In genomic region chr5:89846551-89846950, GRCm38 (mm10) we compare ENCODE assay signal across 13 mouse cellular contexts. TPM values are rescaled to one million over a fixed set of nuclear protein-coding genes. Genes with fewer than 3 reads are reported as not detected.
A peak's percentile ranks its signal among the peaks of the same experiment; 100 is the strongest.
DNase-seq lines count a peak whose midpoint lies in the region; ATAC-seq lines count a peak whose summit lies in the region.
"Had no signal": no experiment of that assay in that cellular context is flagged by ENCODE, and none has a peak within 500 bp of the region (broad histone marks: within the 10 kb centered on the region; RNA-seq: fewer than 3 reads in every experiment).

No protein-coding gene starts in this region.

- ATAC-seq in erythroid progenitor cell, adult 5-6 weeks (replicated peaks; ENCODE audit: low FRiP score, poor library complexity, severe bottlenecking), result no peak
- ATAC-seq: lung, postnatal 0 days had no signal

- DNase-seq in layer of hippocampus, adult 18-20 months (ENCODE audit: low spot score in 2 of 2), result peak; percentile 23 to 69
- no peak for DNase-seq in layer of hippocampus, postnatal 25 days (ENCODE audit: extremely low spot score in 1 of 2, low spot score in 1 of 2)
- peak; percentile 11 for DNase-seq in right cerebral cortex, postnatal 14 days
- no peak for DNase-seq in right cerebral cortex, postnatal 4 days
- peak; percentile 40 for DNase-seq in layer of hippocampus, adult 9-10 months (ENCODE audit: low spot score)
- DNase-seq in urinary bladder, postnatal 14 days (ENCODE audit: low spot score), result no peak
- DNase-seq: adrenal gland, postnatal 36 days; cerebellum, adult 11 months; cerebellum, postnatal 36 days; kidney, adult 2 months; liver, embryonic 13.5 days had no signal

RNA-seq across cellular contexts. Expression of gene Adamts3, which starts 36.6 kb away (rescaled TPM):
- total RNA-seq in layer of hippocampus, adult 18-20 months (2021), result 10 to 100 TPM; 18.9 to 20.1 TPM
- 10 to 100 TPM; 28.9 to 40.2 TPM for total RNA-seq in layer of hippocampus, postnatal 25 days (2021)
- total RNA-seq in erythroid progenitor cell, adult 5-6 weeks (2015; ENCODE audit: low replicate concordance), result 0.72 TPM in 1 of 2 replicates, not detected in the other
- not detected in 2 replicates for total RNA-seq in erythroid progenitor cell, adult 5-6 weeks (2017; ENCODE audit: low replicate concordance)

Comparison
In these comparisons a context has a peak if more than half of its experiments do, and no peak if none do; other contexts are left out.
1. DNase-seq: peak in layer of hippocampus, adult 18-20 months (2 of 2), right cerebral cortex, postnatal 14 days (single experiment) and layer of hippocampus, adult 9-10 months (single experiment); none in layer of hippocampus, postnatal 25 days (0 of 2), right cerebral cortex, postnatal 4 days (single experiment) and urinary bladder, postnatal 14 days (single experiment).
2. RNA of gene Adamts3, which starts 36.6 kb away (total RNA-seq): 28.9 to 40.2 TPM in layer of hippocampus, postnatal 25 days and 18.9 to 20.1 TPM in layer of hippocampus, adult 18-20 months; 0.72 TPM in erythroid progenitor cell, adult 5-6 weeks; every median in the first group is over 10 times any median in the second.